Mouse (Mus musculus) testis, postnatal 10 days (tissue): ENCODE data around the gene Dhx8.

ENCODE experiments used
- DNase-seq: peaks from one replicate; pipeline ENCODE4 v3.0.0; 2021; ENCODE audit warnings: low spot score

Gene Dhx8

GRCm38 (mm10) chr11:101798083-101798482 is 65.4 kb downstream of the Dhx8 start:
- no peak for DNase-seq

DNA sequence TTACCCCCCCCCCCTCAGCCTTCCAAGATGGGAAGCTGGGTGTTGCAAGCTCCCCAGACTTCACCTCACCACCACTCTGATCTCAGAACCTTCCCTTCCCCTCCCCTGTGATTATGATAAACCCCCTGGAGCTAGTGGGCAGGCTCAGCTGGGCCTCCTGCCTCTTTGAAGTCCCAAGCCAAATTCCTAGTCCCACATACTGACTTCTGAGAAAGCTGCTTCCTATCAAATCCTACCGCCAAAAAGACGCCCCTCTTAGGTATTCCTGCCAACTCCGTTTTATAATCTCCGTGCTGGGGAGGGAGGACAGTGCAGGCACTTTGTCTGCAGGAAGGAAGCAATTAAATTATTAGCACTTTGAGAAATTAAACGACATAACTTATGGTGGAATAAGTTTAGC is 68.7 kb downstream of the Dhx8 start:
- no peak for DNase-seq

- DNase-seq, result no peak
Observed at GRCm38 (mm10) chr11:101805113-101805704, 72.5 kb downstream of the Dhx8 start.

DNA sequence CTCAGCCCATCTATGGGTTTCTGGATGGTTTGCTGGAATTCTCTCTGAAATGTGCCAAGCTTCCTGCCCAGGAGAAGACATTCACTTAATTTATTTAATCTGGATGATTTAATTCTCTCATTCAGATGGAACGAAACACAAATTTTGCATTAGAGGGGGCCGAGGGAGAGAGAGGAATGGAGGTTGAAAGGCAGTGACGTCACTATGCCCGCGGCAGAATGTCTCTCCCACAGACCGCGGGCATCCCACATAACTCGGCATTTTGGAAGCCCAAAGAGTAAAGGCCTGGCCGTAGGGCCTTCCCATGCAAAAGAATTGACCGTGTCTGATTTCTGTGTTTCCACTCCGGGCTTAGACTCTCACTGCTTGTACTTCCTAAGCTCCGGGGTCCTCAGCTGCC is 74.0 kb downstream of the Dhx8 start:
- DNase-seq, result no peak

DNA sequence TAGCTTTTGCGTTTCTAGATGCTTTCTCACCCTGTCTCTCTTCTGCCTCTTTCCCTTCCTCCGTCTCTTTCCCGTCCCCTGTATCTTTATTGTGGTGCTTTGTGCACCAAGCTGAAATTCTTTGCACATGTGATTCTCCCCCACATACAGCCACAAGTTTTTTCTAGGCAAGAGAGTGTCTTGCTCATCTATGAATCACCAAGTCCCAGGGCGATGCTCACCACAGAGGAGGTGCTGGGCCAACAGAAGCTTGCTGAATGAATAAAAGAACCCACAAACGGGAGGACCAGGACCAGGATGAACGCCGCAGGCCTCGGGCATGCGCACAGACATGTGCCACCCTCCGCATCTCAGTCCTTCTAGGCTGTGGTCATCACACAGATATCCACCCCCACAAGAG is 74.5 kb downstream of the Dhx8 start:
- DNase-seq, result no peak

DNA sequence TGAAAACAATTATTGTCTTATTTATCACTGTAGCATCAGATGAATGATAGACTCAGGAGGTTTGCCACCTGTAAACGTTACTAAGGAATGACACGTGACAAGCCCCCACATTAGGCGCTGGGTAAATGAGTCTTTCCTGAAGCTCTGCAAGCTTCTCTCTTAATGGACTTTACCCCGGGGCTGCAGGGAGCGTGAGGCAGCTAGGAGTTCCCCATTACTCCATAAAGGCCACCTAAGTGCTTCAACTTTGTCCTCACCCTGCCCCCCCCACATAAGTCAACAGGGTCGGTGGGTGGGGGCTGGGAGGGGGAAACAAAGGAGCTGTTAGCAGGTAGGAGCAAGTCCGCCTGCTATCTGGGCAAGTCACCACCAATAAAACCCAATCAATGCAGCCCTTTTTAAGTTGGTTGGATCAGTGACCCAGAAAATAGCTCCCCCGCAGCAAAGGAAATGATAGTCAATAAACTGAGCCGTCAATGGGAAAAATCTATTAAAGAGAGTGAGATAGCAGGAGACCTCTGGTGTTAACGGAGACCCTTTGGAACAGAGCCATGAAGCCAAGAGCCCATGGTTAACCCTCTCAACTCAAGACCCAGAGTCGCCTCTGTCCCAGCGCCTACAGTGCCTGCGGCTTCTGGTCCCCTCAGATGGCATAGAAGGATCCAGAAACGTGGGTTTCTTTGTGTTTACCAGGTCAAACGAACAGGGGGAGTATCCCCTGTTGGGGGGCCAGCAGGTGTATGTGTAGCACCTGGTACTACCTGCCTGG is 76.5 kb downstream of the Dhx8 start:
- no peak for DNase-seq

GRCm38 (mm10) chr11:101813259-101813658 is 80.5 kb downstream of the Dhx8 start:
- peak; percentile 91 for DNase-seq

DNA sequence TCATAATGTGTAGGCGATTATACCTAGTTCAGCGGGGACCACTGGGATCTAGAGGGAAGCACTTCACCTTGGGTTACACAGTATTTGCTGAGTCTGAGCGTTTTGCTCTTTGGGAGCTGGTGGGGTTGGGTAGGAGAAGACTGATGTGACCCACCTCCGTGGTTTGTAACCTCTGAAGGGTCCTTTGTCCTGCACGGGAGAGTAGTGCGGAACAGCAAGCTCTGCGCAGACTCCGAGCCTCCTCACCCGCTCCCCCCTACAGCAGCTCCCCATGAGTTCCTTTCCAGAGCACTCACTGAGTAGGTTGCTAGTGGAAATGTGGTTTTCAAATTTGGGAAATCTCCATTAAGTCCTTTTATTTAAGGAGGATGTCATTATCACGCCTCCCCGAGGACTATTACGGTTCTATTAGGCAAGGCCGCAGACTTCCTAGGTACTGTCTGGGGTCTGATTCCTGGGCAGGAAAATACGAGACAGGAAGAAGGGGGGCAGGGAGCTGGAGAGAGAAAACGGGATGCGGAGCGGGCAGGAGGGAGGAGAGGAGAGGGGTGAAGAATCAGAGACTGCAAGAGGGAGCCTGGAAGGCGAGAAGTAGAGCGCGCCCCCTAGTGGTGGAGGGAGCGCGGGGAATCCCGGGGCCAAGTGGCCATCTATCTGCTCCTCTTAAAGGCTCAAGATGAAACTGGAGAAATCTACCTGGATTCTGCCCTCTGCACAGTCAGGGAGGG is 81.8 kb downstream of the Dhx8 start:
- DNase-seq, result peak; percentile 96

DNA sequence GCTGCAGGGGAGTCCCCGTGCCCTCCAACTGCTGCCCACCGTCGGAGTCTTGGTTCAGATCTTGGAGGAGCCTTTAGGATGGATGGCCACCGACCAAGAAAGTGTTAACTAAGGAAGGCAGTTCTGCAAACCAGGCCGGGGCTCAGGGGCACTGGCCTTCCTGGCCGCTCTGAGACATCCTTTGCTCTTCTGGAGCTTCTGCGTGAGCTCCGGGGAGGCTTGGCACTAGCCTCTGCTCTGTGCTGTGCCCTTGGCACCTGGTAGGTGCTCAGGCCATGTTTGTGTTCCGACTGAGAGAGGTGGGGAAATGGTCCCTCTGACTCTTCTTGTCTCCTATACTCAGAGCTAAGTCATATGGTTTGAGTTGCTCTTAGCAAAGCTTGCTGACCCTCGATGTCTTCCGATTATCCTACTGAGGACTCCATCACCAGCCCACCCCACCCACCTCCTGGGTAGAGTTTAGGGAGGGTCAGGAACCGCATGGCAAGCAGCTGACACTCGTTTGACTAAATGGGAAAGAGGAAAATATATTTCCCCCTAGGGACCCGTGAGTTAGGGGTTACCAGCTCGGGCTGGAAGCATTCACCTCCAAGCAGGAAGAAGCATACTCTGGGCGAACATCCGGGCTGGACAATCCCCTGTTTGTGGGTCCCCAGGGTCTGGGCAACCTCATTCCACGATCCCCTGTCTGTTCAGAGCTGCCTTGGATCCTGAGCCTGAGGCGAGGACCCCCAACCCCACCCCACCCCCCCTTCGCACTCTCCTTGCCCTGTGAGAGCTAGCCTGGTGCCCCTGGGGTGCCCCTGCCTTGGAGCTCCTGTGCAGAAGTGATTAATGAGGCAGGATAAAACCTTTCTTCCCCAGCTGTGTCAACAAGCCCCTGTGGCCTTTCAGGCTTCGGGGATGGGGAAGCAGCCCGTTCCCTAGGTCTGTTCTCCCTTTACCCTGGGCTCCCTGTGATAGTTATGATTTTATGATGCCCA is 82.7 kb downstream of the Dhx8 start:
- no peak for DNase-seq
